Comparison of ENCODE assay signal across 7 mouse cellular contexts in the genomic region with DNA sequence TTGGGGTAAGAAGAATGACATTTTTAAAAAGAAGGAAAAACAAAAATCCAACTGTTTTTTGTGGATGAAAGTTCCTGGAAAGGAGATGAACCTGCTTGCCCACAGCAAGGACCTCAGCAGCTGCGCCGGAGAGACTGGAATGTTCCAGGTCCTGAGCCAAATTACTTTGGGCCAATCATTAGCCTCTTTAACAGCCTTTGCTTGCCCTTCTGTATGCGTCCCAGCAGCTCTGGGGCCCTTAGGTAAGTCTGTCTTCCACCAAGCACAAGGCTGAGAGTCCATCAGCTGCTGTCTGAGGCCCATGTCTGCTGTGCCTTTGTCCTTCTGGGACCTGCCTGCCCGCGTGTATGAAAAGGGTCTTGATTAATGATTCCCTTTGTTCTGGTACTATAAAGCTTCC.
DNase-seq lines count a peak whose midpoint lies in the region; ATAC-seq and TF ChIP-seq lines count a peak whose summit lies in the region.

No protein-coding gene starts in this region.

- H3K4me1 ChIP-seq in bone marrow macrophage, adult 2 months (ENCODE audit: control insufficient read depth, insufficient read depth, low read length) = peaks cover 25% of the 10 kb centered on the region
- peaks cover 25% of the 10 kb centered on the region for H3K4me1 ChIP-seq in embryonic facial prominence, embryonic 10.5 days
- peaks cover 35% of the 10 kb centered on the region for H3K4me1 ChIP-seq in limb, embryonic 14.5 days (ENCODE audit: control insufficient read depth, insufficient read depth, low read length)

- no peak overlapping the region for H3K4me3 ChIP-seq in bone marrow macrophage, adult 2 months (ENCODE audit: insufficient read depth, low read length)
- H3K4me3 ChIP-seq in embryonic facial prominence, embryonic 10.5 days = no peak overlapping the region
- no peak overlapping the region for H3K4me3 ChIP-seq in limb, embryonic 14.5 days (replicated peaks; ENCODE audit: low read length)

- TF ChIP-seq CTCF in bone marrow macrophage, adult 2 months (IDR thresholded peaks at IDR 0.05; ENCODE audit: low read depth, low read length) = no peak

- H3K9ac ChIP-seq in limb, embryonic 14.5 days (ENCODE audit: low read depth, low read length, severe bottlenecking) = no peak overlapping the region

- peaks cover 56% of the 10 kb centered on the region for H3K27me3 ChIP-seq in embryonic facial prominence, embryonic 10.5 days (replicated peaks; ENCODE audit: low read depth, poor library complexity, severe bottlenecking)
- H3K27me3 ChIP-seq in limb, embryonic 14.5 days (ENCODE audit: control insufficient read depth, insufficient read depth, low read length) = no peaks in the 10 kb centered on the region

- DNase-seq in embryonic facial prominence, embryonic 10.5 days (ENCODE audit: low spot score) = no peak
- DNase-seq in heart, postnatal 36 days = peak; percentile 55 to 70
- peak; percentile 55 for DNase-seq in limb, embryonic 14.5 days (ENCODE audit: low spot score)
- no peak for DNase-seq in cerebellum, adult 11-12 months
- DNase-seq in layer of hippocampus, adult 9-10 months (ENCODE audit: low spot score) = no peak
- DNase-seq in thymus, postnatal 10 days (ENCODE audit: low spot score in 2 of 2) = no peak

- H3K27ac ChIP-seq in bone marrow macrophage, adult 2 months (ENCODE audit: insufficient read depth, low read depth, low read length) = peak overlapping the region; percentile 42
- 0 out of 2 replicates have a peak overlapping the region, but pooled peaks have one; percentile 15 for H3K27ac ChIP-seq in embryonic facial prominence, embryonic 10.5 days (replicated peaks)
- peak overlapping the region; percentile 66 for H3K27ac ChIP-seq in limb, embryonic 14.5 days (replicated peaks; ENCODE audit: low read depth, low read length)

- ATAC-seq in limb, embryonic 14.5 days (ENCODE audit: low FRiP score, low read depth) = peak; percentile 66

- intact Hi-C loops in heart, postnatal 36 days (cut with DNase I) = loop anchor here (5.0 kb wide), 1 partner anchor 188 kb away; the partner anchor contains the start of gene Foxo3

- WGBS in embryonic facial prominence, embryonic 10.5 days = 68% methylated on average over 5 of the region's 5 CpGs
- WGBS in limb, embryonic 14.5 days = 31% methylated on average over 5 of the region's 5 CpGs

- no peaks in the 10 kb centered on the region; the same call in 1 of the 2 replicates for H3K9me3 ChIP-seq in embryonic facial prominence, embryonic 10.5 days
- H3K9me3 ChIP-seq in limb, embryonic 14.5 days (ENCODE audit: control insufficient read depth, low read length) = no peaks in the 10 kb centered on the region; the same call in 1 of the 2 replicates

- no peaks in the 10 kb centered on the region for H3K36me3 ChIP-seq in embryonic facial prominence, embryonic 10.5 days (replicated peaks)
- no peaks in the 10 kb centered on the region for H3K36me3 ChIP-seq in limb, embryonic 14.5 days (ENCODE audit: control insufficient read depth, insufficient read depth, low read length)

- TF ChIP-seq POLR2A in bone marrow macrophage, adult 2 months (IDR thresholded peaks at IDR 0.05; ENCODE audit: borderline replicate concordance, low read depth, low read length) = no peak
- no peak for TF ChIP-seq POLR2A in limb, embryonic 14.5 days (IDR thresholded peaks at IDR 0.05; ENCODE audit: borderline replicate concordance, extremely low read depth, insufficient read depth, insufficient read length)

- no peak overlapping the region for H3K4me2 ChIP-seq in limb, embryonic 14.5 days (replicated peaks; ENCODE audit: low read depth, low read length, severe bottlenecking)

Comparison
In these comparisons a context has a peak if more than half of its experiments do, and no peak if none do; other contexts are left out.
1. H3K27ac ChIP-seq: peak in every context shown above with its lines; median percentile 66 in limb, embryonic 14.5 days; 42 in bone marrow macrophage, adult 2 months; 15 in embryonic facial prominence, embryonic 10.5 days.
2. DNase-seq: peak in heart, postnatal 36 days (2 of 2) and limb, embryonic 14.5 days (single experiment); none in embryonic facial prominence, embryonic 10.5 days (single experiment), cerebellum, adult 11-12 months (single experiment), layer of hippocampus, adult 9-10 months (single experiment) and thymus, postnatal 10 days (0 of 2).